Mouse (Mus musculus): Measurements from ENCODE around the gene Palm2.

DNA sequence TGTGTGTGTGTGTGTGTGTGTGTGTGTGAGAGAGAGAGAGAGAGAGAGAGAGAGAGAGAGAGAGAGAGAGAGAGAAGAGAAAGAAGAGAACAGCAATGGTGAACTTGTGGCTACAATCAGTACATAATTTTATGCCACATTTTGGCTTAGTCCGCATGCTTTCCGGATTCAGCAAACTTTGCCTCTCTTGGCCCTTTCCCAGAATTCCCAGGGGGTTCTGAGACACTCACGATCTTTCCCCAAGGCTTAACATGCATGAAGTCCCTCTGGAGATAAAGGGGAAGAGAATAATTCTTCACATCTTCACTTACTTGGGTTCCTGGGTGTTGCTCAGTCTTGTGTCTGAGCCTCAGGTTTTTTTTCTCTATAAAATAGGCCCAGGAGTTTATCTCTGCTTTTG is 136.2 kb downstream of the Palm2 start:
- TF ChIP-seq GATA1 (IDR thresholded peaks at IDR 0.05; ENCODE audit: borderline replicate concordance, low read length), result no peak
- no peak for TF ChIP-seq FLI1 (IDR thresholded peaks at IDR 0.05; ENCODE audit: low read length)
